ENCODE assay signal across 8 mouse cellular contexts in genomic region chr11:84826185-84826584, GRCm38 (mm10). TPM values are rescaled to one million over a fixed set of nuclear protein-coding genes. Genes with fewer than 3 reads are reported as not detected.
DNase-seq lines count a peak whose midpoint lies in the region; ATAC-seq and TF ChIP-seq lines count a peak whose summit lies in the region.

No protein-coding gene starts in this region.

- intact Hi-C loops in heart, postnatal 36 days (cut with DNase I) = no loop called here

- peaks cover 4% of the 10 kb centered on the region; the same call in 1 of the 2 replicates for H3K4me1 ChIP-seq in spleen, adult 2 months (ENCODE audit: control insufficient read depth, insufficient read depth, insufficient read length)
- H3K4me1 ChIP-seq in liver, adult 2 months (ENCODE audit: control insufficient read depth, insufficient read depth, low read length) = peaks cover 18% of the 10 kb centered on the region
- peaks cover 13% of the 10 kb centered on the region for H3K4me1 ChIP-seq in forebrain, embryonic 16.5 days (replicated peaks; ENCODE audit: control insufficient read depth, insufficient read depth, low read length)

- peaks cover 9% of the 10 kb centered on the region for H3K36me3 ChIP-seq in spleen, adult 2 months (ENCODE audit: control insufficient read depth, insufficient read depth, low read length)
- peaks cover 4% of the 10 kb centered on the region; the same call in 1 of the 2 replicates for H3K36me3 ChIP-seq in liver, adult 2 months (ENCODE audit: control insufficient read depth, insufficient read depth, low read length)
- no peaks in the 10 kb centered on the region; the same call in 1 of the 2 replicates for H3K36me3 ChIP-seq in forebrain, embryonic 16.5 days (ENCODE audit: control insufficient read depth, insufficient read depth)

- no peaks in the 10 kb centered on the region for H3K9me3 ChIP-seq in forebrain, embryonic 16.5 days (ENCODE audit: control insufficient read depth, low read length)

- TF ChIP-seq CTCF in spleen, adult 2 months (IDR thresholded peaks at IDR 0.05; ENCODE audit: extremely low read depth, insufficient read depth, insufficient read length, insufficient replicate concordance) = no peak
- no peak for TF ChIP-seq CTCF in liver, adult 2 months (IDR thresholded peaks at IDR 0.05; ENCODE audit: low read depth, low read length)

- H3K4me2 ChIP-seq in forebrain, embryonic 16.5 days (ENCODE audit: low read length) = no peak overlapping the region

- H3K9ac ChIP-seq in liver, adult 2 months (ENCODE audit: low read depth, low read length) = no peak overlapping the region
- H3K9ac ChIP-seq in forebrain, embryonic 16.5 days (replicated peaks; ENCODE audit: low read depth, low read length) = no peak overlapping the region

- peaks cover 3% of the 10 kb centered on the region; the same call in 1 of the 2 replicates for H3K79me2 ChIP-seq in liver, adult 2 months (ENCODE audit: control insufficient read depth, insufficient read depth, low read length)

- no peak for ATAC-seq in megakaryocyte-erythroid progenitor cell, adult 5-6 weeks (replicated peaks; ENCODE audit: low FRiP score, low TSS enrichment, poor library complexity, severe bottlenecking)
- ATAC-seq in forebrain, embryonic 16.5 days = no peak

- no peak for TF ChIP-seq POLR2A in spleen, adult 2 months (IDR thresholded peaks at IDR 0.05; ENCODE audit: low read depth, low read length)
- TF ChIP-seq POLR2A in liver, adult 2 months (IDR thresholded peaks at IDR 0.05; ENCODE audit: extremely low read depth, insufficient read depth, low read length) = no peak

- 70% methylated on average over 3 of the region's 3 CpGs for WGBS in spleen, adult 2 months
- 22% methylated on average over 3 of the region's 3 CpGs for WGBS in liver, adult 2 months
- WGBS in forebrain, embryonic 16.5 days = 41% methylated on average over 3 of the region's 3 CpGs

- DNase-seq in spleen, adult 2 months (ENCODE audit: low read depth in 1 of 2, low spot score in 2 of 2) = no peak
- DNase-seq in spleen, postnatal 36 days (ENCODE audit: low spot score in 2 of 2) = no peak
- DNase-seq in cerebellum, postnatal 36 days = peak; percentile 80 to 83
- peak; percentile 71 to 73 for DNase-seq in heart, postnatal 36 days
- peak; percentile 86 for DNase-seq in liver, adult 2 months (ENCODE audit: extremely low read depth, low read depth, low spot score)
- peak; percentile 92 for DNase-seq in skeletal muscle tissue, adult 2 months (ENCODE audit: low read depth, low spot score)

- no peaks in the 10 kb centered on the region for H3K27me3 ChIP-seq in spleen, adult 2 months (ENCODE audit: control insufficient read depth, insufficient read depth, low read length)
- no peaks in the 10 kb centered on the region for H3K27me3 ChIP-seq in liver, adult 2 months (ENCODE audit: control insufficient read depth, insufficient read depth, low read length)
- H3K27me3 ChIP-seq in forebrain, embryonic 16.5 days (replicated peaks; ENCODE audit: control insufficient read depth, insufficient read depth, low read length) = no peaks in the 10 kb centered on the region

- H3K27ac ChIP-seq in spleen, adult 2 months (ENCODE audit: insufficient read depth, low read length) = 0 out of 2 replicates have a peak overlapping the region, but pooled peaks have one; percentile 22
- no peak overlapping the region for H3K27ac ChIP-seq in liver, adult 2 months (replicated peaks; ENCODE audit: insufficient read depth, low read depth, low read length)
- H3K27ac ChIP-seq in forebrain, embryonic 16.5 days (ENCODE audit: low read length) = no peak overlapping the region

- no peak overlapping the region for H3K4me3 ChIP-seq in spleen, adult 2 months (ENCODE audit: extremely low read depth, insufficient read depth, insufficient read length)
- H3K4me3 ChIP-seq in liver, adult 2 months (ENCODE audit: insufficient read depth, low read depth, low read length) = no peak overlapping the region
- H3K4me3 ChIP-seq in forebrain, embryonic 16.5 days (replicated peaks; ENCODE audit: low read length) = no peak overlapping the region

RNA-seq across cellular contexts. Expression of gene Dhrs11, which starts 2.6 kb away (rescaled TPM):
- polyA plus RNA-seq in spleen, adult 2 months (2012; rRNA removed) = 88.9 and 126 TPM in 2 replicates
- total RNA-seq in heart, postnatal 36 days (2021) = 100 to 1,000 TPM; 102 to 108 TPM
- total RNA-seq in liver, adult 2 months (2014; rRNA removed) = 14.8 and 23.2 TPM in 2 replicates
- polyA plus RNA-seq in liver, adult 2 months (2012; rRNA removed) = 68.3 and 75.1 TPM in 2 replicates
- 48.3 and 77.1 TPM in 2 replicates for total RNA-seq in megakaryocyte-erythroid progenitor cell, adult 5-6 weeks (2014; fragmentation: Nextera tagmentation)
- 22.0 and 43.6 TPM in 2 replicates for total RNA-seq in megakaryocyte-erythroid progenitor cell, adult 5-6 weeks (2017)
- 3.7 and 4.3 TPM in 2 replicates for polyA plus RNA-seq in forebrain, embryonic 16.5 days (2015; fragmentation: Nextera tagmentation; extraction: Ambion mirVana)

RNA-seq across cellular contexts. Expression of gene Mrm1, which starts 6.9 kb away (rescaled TPM):
- 18.9 and 19.4 TPM in 2 replicates for polyA plus RNA-seq in spleen, adult 2 months (2012; rRNA removed)
- total RNA-seq in heart, postnatal 36 days (2021) = 10 to 100 TPM; 14.2 to 17.6 TPM
- 2.2 and 2.6 TPM in 2 replicates for total RNA-seq in liver, adult 2 months (2014; rRNA removed)
- 3.1 and 3.9 TPM in 2 replicates for polyA plus RNA-seq in liver, adult 2 months (2012; rRNA removed)
- total RNA-seq in megakaryocyte-erythroid progenitor cell, adult 5-6 weeks (2014; fragmentation: Nextera tagmentation) = 15.6 and 20.8 TPM in 2 replicates
- total RNA-seq in megakaryocyte-erythroid progenitor cell, adult 5-6 weeks (2017) = 7.3 and 10.7 TPM in 2 replicates
- polyA plus RNA-seq in forebrain, embryonic 16.5 days (2015; fragmentation: Nextera tagmentation; extraction: Ambion mirVana) = 14.0 and 15.9 TPM in 2 replicates

RNA-seq across cellular contexts. Expression of gene Ggnbp2, which starts 44.4 kb away (rescaled TPM):
- polyA plus RNA-seq in spleen, adult 2 months (2012; rRNA removed) = 25.4 and 34.1 TPM in 2 replicates
- total RNA-seq in heart, postnatal 36 days (2021) = 10 to 100 TPM; 48.3 to 48.8 TPM
- total RNA-seq in liver, adult 2 months (2014; rRNA removed) = 84.9 and 96.4 TPM in 2 replicates
- 22.5 and 34.0 TPM in 2 replicates for polyA plus RNA-seq in liver, adult 2 months (2012; rRNA removed)
- 91.1 and 108 TPM in 2 replicates for total RNA-seq in megakaryocyte-erythroid progenitor cell, adult 5-6 weeks (2014; fragmentation: Nextera tagmentation)
- 155 and 184 TPM in 2 replicates for total RNA-seq in megakaryocyte-erythroid progenitor cell, adult 5-6 weeks (2017)
- 71.4 and 73.3 TPM in 2 replicates for polyA plus RNA-seq in forebrain, embryonic 16.5 days (2015; fragmentation: Nextera tagmentation; extraction: Ambion mirVana)

RNA-seq across cellular contexts. Expression of gene Myo19, which starts 53.8 kb away (rescaled TPM):
- 5.3 and 5.5 TPM in 2 replicates for polyA plus RNA-seq in spleen, adult 2 months (2012; rRNA removed)
- 1 to 10 TPM; 5.5 to 5.8 TPM for total RNA-seq in heart, postnatal 36 days (2021)
- 2.3 and 3.7 TPM in 2 replicates for total RNA-seq in liver, adult 2 months (2014; rRNA removed)
- 5.3 and 7.7 TPM in 2 replicates for polyA plus RNA-seq in liver, adult 2 months (2012; rRNA removed)
- 15.2 and 24.5 TPM in 2 replicates for total RNA-seq in megakaryocyte-erythroid progenitor cell, adult 5-6 weeks (2014; fragmentation: Nextera tagmentation)
- 3.5 and 10.3 TPM in 2 replicates for total RNA-seq in megakaryocyte-erythroid progenitor cell, adult 5-6 weeks (2017)
- 5.1 and 6.5 TPM in 2 replicates for polyA plus RNA-seq in forebrain, embryonic 16.5 days (2015; fragmentation: Nextera tagmentation; extraction: Ambion mirVana)

RNA-seq across cellular contexts. Expression of gene Pigw, which starts 53.9 kb away (rescaled TPM):
- 2.2 and 2.4 TPM in 2 replicates for polyA plus RNA-seq in spleen, adult 2 months (2012; rRNA removed)
- total RNA-seq in heart, postnatal 36 days (2021) = 1 to 10 TPM; 4.7 to 7.6 TPM
- total RNA-seq in liver, adult 2 months (2014; rRNA removed) = 4.2 and 4.8 TPM in 2 replicates
- 1.2 and 1.5 TPM in 2 replicates for polyA plus RNA-seq in liver, adult 2 months (2012; rRNA removed)
- total RNA-seq in megakaryocyte-erythroid progenitor cell, adult 5-6 weeks (2014; fragmentation: Nextera tagmentation) = 10.2 and 11.1 TPM in 2 replicates
- total RNA-seq in megakaryocyte-erythroid progenitor cell, adult 5-6 weeks (2017) = 12.3 and 14.5 TPM in 2 replicates
- 2.7 and 3.7 TPM in 2 replicates for polyA plus RNA-seq in forebrain, embryonic 16.5 days (2015; fragmentation: Nextera tagmentation; extraction: Ambion mirVana)

Comparison
In these comparisons a context has a peak if more than half of its experiments do, and no peak if none do; other contexts are left out.
1. DNase-seq: peak in cerebellum, postnatal 36 days (2 of 2), heart, postnatal 36 days (2 of 2), liver, adult 2 months (single experiment) and skeletal muscle tissue, adult 2 months (single experiment); none in spleen, adult 2 months (0 of 2) and spleen, postnatal 36 days (0 of 2).